Mouse (Mus musculus) right cerebral cortex, adult 2 months (tissue): ENCODE data around the gene Stard8.
A peak's percentile ranks its signal among the peaks of the same experiment; 100 is the strongest.
"Not testable (repeated sequence)": the region's sequence is repeated elsewhere in the genome, so short reads cannot be mapped to it uniquely, and the experiment has no call there.

ENCODE experiments used
- DNase-seq, 2 experiments: peaks; one replicate each; pipeline ENCODE4 v3.0.0; 2021 to 2022; ENCODE audit warnings: low spot score in 2 of 2

Stard8 gene

DNA sequence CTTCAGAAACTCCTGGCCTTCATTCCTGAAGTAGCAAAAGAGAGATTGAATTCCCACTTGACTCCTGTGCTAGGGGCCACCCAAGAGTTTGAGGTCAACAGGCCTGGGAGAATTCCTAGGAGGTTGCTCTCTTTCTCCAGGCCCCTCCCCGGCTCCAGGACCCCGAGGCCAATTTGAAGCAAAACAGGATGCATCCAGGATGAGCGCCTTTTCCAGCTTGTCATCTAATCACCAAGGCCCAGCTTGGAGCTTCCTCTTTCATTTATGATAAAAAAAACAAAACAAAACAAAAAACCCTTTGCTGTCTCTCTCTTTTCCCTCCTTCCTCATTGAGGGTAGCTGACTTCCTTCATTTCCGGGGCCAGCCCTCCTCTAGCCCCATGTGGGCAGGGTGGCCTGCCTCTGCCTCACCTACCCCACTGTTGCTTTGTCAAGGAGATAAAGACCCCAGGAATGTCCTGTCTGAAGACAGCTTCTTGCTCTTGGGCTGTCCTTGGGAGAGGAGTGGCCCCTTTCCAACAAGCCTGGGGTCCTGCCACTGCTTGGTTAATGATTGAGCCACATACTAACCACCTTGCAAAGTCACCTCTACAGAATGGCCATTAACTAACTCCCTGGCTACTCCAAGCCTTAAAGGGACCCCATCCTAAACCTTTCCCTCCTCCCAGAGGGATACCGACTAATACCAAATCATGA is 43.5 kb downstream of the Stard8 start:
- DNase-seq: no peak

DNA sequence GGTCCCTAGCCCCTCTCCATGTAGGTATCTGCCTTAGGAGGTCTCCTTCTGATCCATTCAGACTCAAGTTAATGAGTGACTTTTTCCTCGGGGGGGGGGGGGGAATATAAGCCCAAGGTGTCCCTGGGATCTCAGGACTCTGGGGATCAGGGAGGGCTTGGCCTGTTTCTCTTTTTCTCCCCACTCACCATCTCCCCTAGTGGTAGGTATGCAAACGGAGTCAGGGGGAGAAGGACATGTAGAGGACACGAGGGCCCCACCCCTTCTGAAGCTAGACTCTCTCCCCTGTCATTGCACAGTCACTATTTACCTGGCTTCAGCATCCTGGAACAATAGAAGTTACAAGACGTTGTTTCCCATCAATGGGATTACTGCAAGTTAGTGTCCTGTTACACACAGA is 45.1 kb downstream of the Stard8 start:
- DNase-seq: no peak

DNA sequence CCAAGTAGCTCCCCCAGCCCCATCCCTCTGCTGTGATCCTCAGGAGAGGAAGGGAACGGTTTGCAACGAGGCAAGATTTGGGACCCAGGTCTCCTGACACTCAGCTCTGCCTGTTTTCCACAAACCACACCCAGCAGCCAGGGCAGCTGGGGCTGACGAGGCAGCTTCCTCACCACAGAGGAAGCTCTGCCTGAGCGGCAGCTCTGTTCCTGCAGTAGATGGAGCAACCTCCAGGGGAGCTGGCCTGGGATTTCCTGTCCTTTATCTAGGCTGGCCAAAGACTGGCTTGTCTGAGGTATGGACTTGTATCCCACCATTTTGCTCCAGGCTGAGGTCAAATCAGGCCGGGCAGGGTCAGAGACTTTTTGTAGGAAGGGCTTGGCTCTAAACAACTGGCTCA is 46.2 kb downstream of the Stard8 start:
- DNase-seq: no peak

DNA sequence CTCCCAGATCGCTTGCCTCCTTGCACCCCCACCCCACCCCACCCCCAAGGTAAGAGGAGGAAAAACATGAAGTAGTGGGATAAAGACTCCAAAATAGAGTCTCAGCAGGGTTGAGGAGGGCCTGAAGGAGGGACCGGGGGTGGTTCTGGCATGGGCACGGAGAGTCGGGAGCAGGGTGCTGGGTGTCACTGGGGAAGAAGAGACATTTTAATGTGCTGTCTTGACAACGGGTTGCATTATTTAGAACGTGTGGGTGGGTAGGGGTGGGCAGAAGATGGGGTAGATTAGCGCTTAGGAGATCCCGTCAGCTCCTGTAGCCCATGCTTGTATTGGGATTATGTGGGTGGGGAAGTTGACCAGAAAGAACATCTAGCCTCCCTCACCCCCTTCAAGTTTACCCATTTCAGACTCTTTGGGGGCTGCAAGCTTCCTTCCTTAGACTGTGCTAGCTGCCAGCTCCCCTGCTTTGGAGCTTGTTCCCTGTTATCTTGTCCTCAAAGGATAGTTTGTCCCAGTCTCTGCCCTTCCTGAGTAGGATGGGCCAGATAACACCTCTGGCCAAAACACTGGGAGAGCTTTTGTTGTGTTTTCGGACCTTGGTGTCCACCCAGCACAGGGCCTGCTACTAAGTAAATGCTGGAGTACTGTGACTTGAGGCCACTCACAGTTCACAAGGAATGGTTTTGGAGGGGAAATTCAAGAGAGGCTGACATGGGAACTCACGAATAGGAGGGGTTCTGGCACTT is 47.9 kb downstream of the Stard8 start:
- DNase-seq: peak in 1 of 2 experiments; percentile 34

DNA sequence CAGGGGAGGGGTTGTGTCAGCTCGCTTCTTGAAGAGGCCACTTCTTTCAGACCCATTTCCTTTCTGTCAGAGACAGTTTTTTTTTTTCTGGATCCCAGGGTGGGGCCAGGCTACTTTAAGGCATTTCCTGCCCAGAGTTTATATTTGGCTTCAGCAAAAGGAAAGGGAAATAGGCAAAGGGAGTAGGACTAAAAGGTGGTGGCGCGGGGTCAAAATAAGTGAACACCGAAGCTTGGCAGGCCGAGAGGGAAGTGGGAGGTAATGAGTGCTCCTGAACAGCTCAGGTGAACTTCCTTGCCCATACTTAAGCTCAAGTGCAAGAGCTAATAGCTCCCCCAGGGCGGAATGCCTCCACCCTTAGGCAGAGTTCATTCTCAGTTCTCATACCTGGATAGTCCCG is 49.2 kb downstream of the Stard8 start:
- no peak for DNase-seq

DNA sequence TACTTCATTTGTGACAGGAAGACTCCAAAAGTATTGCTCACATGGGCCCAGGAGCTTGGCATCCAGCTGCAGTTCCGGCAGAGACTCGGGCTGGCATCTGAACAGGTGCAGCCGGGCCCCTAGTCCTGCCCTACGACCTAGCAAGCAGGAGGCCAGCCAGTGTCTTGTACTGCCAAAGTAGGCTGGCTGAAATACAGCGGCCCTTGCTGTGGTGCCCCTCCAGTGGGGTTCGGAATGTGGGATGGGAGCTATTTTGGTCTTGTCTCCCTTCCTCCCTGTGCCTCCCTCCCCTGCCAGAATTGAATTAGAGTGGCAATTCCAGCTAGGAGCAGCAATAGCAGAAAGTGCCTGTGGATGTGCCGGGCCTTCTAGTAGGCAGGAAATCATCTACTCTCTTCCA is 51.5 kb downstream of the Stard8 start:
- no peak for DNase-seq

DNA sequence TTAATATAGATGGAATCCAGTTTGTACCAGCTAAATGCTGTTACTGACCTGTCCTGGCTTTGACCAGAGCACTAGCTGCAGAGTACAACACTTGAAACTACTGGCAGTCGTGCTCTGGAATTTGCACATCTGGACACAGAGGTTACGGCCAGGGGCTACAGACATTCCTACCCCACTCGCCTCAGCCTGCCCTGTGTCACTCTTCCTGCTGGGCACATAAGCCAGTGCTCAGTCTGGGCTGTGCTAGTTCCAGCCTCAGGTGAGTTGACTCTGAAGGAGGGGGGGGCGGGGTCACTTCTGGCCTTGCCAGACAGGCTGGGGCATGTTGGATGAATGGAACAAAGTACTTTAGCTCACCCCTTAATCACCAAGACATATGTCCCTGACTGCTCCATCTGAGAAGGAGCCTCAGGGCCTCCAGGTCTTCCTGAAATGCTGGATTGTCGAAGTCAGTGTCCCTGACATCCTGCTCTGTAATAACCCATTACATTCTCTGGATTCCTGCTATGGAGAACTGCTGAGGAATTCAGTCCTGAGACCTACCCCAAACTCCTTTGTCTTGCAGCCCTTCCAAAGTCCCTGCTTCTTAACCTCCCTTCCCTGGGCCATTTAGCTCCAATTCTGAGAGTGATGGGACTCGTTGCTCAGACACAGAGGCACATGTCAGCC is 54.9 kb downstream of the Stard8 start:
- DNase-seq: no peak

DNA sequence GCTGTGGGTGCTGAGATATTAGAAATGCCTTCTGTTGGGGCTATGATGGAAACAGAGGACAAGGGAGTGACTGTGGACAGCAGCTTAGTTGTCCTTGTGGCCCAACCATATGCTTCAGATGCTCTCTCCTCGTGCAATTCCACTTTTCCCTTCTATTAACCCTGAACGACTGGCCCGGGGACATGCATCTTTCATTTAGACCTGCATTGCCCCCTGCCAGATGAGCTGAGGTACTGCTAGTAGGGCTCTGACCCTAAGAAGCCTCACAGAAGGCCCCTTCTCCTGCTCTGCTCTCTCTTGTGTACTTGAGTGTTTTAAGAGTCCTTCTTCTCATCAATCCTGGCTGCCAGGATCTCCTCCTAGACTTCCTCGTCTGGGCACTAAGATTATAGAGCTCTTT is 56.1 kb downstream of the Stard8 start:
- no peak for DNase-seq

DNA sequence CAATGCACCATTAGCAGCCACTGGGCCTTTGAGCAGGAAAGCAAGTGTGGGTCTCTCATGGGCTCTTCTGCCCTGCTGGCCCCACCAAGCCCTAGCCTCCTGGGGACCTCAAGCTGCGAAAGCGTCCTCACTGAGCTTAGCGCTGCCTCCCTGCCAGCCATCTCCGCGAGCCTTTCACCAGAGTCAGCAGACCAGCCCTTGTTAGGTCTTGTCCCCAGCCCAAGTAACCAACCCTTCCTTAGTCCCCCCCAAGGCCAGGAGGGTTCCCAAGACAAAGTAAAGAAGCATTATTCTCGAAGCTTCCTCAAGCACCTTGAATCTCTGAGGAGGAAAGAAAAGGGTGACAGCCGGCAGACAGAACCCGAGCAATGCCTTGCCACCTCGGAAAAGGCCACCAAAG is 62.5 kb downstream of the Stard8 start:
- no peak for DNase-seq

DNA sequence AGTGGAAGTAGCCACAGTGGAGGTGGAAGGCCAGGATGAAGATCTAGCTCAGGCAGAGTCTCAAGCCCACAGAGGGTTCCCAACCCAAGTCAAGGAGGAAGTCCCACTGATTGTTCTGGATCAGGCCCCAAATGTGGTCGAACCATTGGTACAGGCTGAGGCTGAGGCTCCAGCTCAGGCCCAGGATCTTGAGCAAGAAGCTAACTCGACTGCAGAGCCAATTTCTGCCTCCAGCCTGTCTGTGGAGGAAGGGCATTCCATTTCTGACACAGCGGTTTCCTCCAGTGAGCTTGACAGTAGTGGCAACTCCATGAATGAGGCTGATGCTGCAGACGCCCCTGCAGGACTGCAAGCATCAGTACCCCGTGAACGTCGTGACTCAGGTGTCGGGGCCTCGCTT is 63.5 kb downstream of the Stard8 start:
- no peak for DNase-seq

DNA sequence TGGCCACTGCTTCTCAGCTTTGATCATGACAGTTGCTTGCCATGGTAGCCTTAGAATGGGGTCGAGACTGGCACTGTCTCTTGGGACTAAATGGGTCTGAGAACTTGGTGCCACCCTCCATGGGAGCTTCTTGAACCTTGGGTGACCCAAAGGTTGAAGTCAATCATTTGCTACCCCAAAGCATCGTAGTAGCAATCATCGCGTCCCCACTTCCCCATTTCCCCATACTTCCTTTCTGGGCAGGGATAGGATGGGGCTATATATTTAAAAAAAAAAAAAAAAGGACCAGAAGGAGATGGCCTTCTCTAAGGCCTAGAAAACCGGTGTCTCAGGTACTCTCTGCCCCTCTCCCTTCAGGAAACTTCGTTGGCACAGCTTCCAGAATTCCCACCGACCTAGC is 64.2 kb downstream of the Stard8 start:
- DNase-seq: no peak

DNA sequence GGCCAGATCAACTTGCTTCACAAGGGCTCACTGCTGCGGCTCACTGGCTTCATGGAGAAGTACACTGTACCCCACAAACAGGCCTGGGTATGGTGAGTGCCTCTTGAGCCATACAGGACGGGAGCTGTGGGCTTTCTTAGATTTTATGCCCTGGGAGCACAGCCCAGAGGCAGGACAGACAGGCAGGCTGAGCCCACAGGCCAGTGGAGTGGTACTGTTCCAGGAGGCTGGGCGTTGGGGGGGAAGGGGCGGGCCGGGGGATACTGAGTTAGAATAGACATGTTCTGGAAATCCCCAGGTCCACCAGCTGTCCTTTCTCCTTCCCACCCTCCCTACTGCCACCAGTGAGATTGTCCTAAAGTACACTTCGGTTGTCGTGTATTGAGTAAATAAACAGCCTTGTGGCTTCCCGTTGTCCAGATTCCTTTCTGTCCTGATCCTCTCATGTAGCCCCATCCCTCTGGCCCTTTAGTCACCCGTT is 64.7 kb downstream of the Stard8 start:
- DNase-seq: no peak

DNA sequence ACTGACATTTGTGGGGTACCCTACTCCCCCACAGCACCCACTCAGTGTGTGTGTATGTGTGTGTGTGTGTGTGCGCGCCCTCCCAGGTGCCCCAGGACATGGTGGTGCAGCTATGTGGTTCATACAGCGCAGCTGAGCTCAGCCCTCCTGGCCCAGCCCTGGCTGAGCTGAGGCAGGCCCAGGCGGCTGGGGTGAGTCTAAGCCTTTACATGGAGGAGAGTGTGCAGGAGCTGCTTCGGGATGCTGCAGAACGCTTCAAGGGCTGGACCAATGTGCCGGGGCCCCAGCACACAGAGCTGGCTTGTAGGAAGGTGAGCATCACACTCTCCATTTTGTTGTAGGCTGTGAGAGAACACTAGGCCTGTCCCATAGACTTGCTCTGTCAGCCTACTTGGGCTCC is 68.1 kb downstream of the Stard8 start:
- DNase-seq: no peak

DNA sequence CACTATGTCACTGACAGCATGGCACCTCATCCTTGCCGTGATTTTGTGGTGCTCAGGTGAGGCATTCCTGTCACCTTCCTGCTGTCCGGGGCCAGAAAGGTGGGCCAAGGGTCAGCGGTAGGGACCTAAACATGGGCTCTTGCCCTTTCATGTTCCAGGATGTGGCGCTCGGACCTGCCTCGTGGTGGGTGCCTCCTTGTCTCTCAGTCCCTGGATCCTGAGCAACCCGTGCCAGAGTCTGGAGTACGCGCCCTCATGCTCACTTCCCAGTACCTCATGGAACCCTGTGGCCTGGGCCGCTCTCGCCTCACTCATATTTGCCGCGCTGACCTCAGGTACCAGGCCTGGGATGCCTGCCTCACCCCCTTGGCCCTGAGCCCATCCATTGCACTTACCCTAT is 69.5 kb downstream of the Stard8 start:
- DNase-seq: no peak

DNA sequence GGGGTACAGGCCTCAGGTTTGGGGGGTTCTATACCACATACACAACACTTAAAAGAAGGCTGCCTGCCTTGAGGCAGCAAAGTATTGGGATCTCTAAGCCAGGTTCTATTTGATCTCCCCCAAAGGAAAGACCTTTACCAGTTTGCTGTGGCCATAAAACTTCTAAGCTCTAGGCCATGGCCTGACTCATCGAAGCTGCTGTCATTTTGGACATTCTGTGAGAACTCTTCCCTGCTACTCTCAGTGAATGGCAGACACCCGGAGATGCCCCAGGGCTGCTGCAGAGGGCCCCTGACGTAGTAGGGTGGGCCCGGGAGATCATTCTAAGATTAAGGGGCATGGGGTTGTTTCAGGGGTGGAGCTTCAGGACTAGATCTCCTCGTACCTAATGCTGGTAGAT is 72.1 kb downstream of the Stard8 start:
- no peak for DNase-seq

DNA sequence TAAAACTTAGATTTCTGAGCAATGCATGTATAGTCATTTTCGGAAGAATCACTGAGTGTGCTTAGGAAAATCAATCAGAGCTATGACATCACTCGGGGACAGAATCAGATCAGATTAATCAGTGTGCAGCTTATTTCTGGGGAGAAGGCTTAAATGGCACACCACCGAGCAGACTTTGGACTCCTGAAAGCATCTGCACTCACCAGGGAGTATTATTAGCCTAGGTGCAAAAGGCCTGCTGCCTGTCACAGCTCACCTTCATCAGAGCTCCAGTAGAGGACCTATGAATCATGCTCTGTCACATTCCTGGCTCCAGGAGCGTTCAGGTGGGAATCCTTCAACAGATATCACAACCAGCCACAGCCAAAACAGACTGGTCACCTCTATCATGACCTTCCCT is 73.4 kb downstream of the Stard8 start:
- no peak for DNase-seq

DNA sequence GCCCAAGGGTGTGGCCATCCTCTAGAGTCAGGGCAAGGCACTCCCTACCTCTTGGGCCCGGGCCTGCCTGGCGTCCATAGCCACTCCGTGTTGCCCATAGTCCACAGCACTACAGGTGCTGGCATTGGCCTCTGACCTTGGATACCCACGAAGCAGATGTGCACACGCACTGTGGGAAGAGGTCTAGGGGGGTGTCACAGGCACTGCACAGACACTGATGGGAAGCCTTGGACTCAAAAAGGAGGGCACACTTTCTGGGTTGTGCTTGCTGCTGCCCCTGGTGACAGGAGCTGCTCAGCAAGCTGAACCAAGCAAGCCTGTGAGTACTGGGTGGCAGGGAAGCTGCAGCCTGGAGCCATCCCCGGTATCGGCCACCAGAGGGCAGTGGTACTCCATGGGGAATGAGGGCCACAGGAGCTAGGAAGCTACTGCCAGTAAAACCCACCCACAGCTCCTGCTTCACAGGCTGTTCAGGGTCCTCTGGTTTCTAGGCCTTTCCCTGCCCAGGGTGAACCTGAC is 75.4 kb downstream of the Stard8 start:
- not testable (repeated sequence) for DNase-seq

DNA sequence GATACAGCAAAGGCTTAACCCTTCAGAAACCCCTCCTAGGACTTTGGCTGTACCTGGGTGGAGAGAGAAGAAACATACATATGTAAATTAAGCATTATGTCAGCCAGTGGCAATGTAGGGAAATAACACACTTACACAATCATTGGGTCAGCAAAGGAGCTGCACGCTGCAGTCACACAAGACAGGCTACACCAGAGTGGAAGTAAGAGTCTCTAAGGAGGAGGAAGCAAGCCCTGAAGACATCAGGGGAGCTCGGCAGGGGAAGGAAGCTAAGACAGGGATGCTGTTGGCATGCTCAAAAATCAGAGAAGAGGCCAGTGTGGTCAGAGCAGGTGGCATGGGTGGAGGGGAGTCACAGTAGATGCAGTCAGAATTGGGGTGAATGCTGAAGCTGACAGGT is 89.7 kb downstream of the Stard8 start:
- no peak for DNase-seq

DNA sequence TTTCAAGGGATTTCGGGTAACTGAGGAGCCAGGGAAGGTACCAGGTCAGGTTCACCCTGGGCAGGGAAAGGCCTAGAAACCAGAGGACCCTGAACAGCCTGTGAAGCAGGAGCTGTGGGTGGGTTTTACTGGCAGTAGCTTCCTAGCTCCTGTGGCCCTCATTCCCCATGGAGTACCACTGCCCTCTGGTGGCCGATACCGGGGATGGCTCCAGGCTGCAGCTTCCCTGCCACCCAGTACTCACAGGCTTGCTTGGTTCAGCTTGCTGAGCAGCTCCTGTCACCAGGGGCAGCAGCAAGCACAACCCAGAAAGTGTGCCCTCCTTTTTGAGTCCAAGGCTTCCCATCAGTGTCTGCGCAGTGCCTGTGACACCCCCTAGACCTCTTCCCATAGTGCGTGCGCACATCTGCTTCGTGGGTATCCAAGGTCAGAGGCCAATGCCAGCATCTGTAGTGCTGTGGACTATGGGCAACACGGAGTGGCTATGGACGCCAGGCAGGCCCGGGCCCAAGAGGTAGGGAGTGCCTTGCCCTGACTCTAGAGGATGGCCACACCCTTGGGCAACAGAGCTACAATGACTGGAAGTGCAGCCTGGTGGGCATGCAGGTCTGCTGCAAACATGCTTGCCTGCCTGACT is 108.2 kb downstream of the Stard8 start:
- not testable (repeated sequence) for DNase-seq

DNA sequence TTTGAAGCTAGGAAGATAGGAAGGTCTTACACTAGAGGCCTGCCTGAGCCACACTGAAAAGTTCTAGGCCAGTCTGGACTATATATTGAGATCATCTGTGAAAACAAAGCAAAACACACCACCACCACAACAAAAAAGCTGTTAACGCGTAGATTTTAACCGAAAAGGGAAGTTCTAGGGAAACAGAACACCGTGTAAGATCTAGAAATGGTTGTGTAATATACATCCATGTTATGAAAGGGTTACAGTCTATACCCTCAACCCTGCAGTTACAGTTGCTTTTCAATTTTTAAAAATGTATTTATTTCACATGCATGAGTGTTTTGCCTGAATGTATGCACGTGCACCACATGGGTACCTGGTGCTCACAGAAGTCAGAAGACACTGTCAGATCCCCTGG is 116.5 kb downstream of the Stard8 start:
- no peak for DNase-seq
